Mouse (Mus musculus) forebrain, embryonic 11.5 days (tissue): ENCODE results near the gene Dnase2a. TPM values are rescaled to one million over a fixed set of nuclear protein-coding genes. Genes with fewer than 3 reads are reported as not detected.

Experiments used
- ATAC-seq: fragments of 200-750 bp; cut with Nextera tagmentation; replicated peaks from 2 replicates; pipeline ENCODE4 v1.8.0; 2017; ENCODE audit warnings: moderate TSS enrichment; ENCODE audit not compliant: low FRiP score
- DNase-seq: peaks from one replicate; pipeline ENCODE4 v3.0.0-alpha.2; 2017; ENCODE audit warnings: low spot score
- H3K27ac ChIP-seq: fragments of 300-500 bp; sonication (generic); 2 replicates; pipeline ENCODE4 v1.5.1; 2014; ENCODE audit warnings: low read depth, low read length
- H3K27me3 ChIP-seq: fragments of 300-500 bp; sonication (generic); 2 replicates; pipeline ENCODE4 v1.6.1; 2014; ENCODE audit warnings: mild to moderate bottlenecking, low read length, mixed read lengths; ENCODE audit not compliant: control insufficient read depth, insufficient read depth
- H3K36me3 ChIP-seq: fragments of 300-500 bp; sonication (generic); 2 replicates; pipeline ENCODE4 v1.6.1; 2014; ENCODE audit warnings: mild to moderate bottlenecking, low read length, moderate library complexity, mixed read lengths; ENCODE audit not compliant: control insufficient read depth, insufficient read depth
- H3K4me1 ChIP-seq: fragments of 300-500 bp; sonication (generic); replicated peaks from 2 replicates; pipeline ENCODE4 v1.6.1; 2014; ENCODE audit warnings: low read length, mixed read lengths; ENCODE audit not compliant: control insufficient read depth, insufficient read depth
- H3K4me2 ChIP-seq: fragments of 300-500 bp; sonication (generic); 2 replicates; pipeline ENCODE4 v1.6.1; 2014; ENCODE audit warnings: low read depth, mild to moderate bottlenecking, low read length, moderate library complexity, mixed read lengths; ENCODE audit not compliant: severe bottlenecking
- H3K4me3 ChIP-seq: fragments of 300-500 bp; sonication (generic); 2 replicates; pipeline ENCODE4 v1.5.1; 2014; ENCODE audit warnings: low read depth, low read length
- H3K9ac ChIP-seq: fragments of 300-500 bp; sonication (generic); 2 replicates; pipeline ENCODE4 v1.6.1; 2014; ENCODE audit warnings: low read length
- H3K9me3 ChIP-seq: fragments of 300-500 bp; sonication (generic); 2 replicates; pipeline ENCODE4 v1.6.1; 2016; ENCODE audit warnings: low read length, mixed read lengths; ENCODE audit not compliant: control insufficient read depth
- WGBS: fragments of 180-500 bp; shearing (Covaris S2); extraction: QIAGEN DNeasy Blood & Tissue Kit; methylation state at CpG from one replicate; pipeline ENCODE4 v1.1.7; 2014; 5-methylcytosine and 5-hydroxymethylcytosine counted together
- polyA plus RNA-seq: library from polyadenylated mRNA; unstranded; fragments of >200 nt; fragmentation: Nextera tagmentation; extraction: Ambion mirVana; gene quantifications from 2 replicates; pipeline ENCODE4 v1.2.1, GENCODE M21; 2014

Gene Dnase2a
- polyA plus RNA-seq, 1 experiment from 2014 or later: 7.2 TPM

DNA sequence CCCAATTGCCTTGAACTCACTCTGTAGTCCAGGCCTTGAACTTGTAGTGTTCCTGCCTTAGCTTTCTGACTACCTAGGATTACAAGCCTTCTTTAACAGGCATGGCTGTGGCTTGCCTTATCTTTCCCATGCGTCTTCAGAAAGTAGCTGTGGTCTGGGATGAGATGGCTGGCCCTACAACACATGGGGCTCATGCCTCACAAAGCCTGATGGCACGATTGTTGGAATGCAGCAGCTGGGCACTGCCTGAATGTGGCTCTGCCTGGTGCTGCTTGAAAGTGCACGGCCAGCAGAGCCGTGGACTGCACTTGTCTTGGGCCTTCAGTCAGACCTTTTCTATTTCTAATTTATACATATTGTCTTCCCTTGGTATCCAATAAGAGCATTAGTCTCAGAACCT is 23.6 kb upstream of the Dnase2a start:
- no peak overlapping the region for H3K27ac ChIP-seq
- no peaks in the 10 kb centered on the region for H3K4me1 ChIP-seq
- H3K36me3 ChIP-seq: no peaks in the 10 kb centered on the region; the same call in 1 of the 2 replicates
- H3K9me3 ChIP-seq: no peaks in the 10 kb centered on the region
- 88% methylated on average over 4 of the region's 4 CpGs for WGBS
- H3K27me3 ChIP-seq: no peaks in the 10 kb centered on the region
- ATAC-seq: no peak
- no peak for DNase-seq
- H3K4me2 ChIP-seq: no peak overlapping the region
- no peak overlapping the region for H3K9ac ChIP-seq
- no peak overlapping the region for H3K4me3 ChIP-seq

DNA sequence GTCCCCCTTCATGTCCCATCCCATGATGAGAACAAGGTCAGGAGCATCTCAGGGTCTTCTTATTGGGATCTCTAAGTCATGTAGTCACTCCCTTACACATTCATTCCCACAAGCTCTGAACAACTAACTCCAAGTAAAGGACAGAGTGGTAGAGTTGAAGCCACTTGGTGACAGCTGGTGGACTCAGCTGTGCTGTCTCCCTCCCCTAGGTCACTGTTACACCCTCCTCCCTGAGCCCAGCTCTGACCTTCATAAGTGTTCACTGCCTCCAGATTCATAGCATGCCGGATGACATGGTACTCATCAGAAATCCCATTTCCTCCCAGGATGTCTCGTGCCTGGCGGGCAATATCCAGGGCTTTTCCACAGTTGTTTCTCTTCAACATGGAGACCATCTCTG is 20.1 kb upstream of the Dnase2a start:
- Histone ChIP-seq H3K27me3 (no peaks in the 10 kb centered on the region), H3K4me3 (no peak overlapping the region), H3K9ac (no peak overlapping the region), H3K9me3 (no peaks in the 10 kb centered on the region), H3K4me1 (peaks cover 5% of the 10 kb centered on the region; the same call in 1 of the 2 replicates), H3K4me2 (no peak overlapping the region), H3K36me3 (no peaks in the 10 kb centered on the region; the same call in 1 of the 2 replicates), H3K27ac (no peak overlapping the region)
- ATAC-seq (no peak), DNase-seq (no peak)
- WGBS: 96% methylated on average over 3 of the region's 3 CpGs

DNA sequence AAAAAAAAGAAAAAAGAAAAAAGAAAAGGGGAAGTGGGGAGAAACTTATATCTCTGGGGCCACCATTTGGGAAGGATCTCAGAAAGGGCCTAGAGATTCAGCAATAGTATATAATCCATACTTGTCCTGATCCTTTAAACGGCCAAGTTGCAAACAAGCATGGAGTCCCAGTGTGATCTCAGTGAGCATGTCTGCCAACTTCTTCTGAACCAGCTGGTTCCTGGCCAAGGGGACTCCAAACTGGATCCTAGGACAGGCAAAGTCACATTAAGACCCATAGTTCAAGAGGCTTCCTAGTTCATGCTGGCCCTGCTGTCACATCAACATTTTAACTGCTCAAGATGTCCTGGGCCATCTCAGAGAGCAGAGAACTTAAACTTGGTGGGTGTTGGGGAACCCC is 19.2 kb upstream of the Dnase2a start:
- DNase-seq (no peak), ATAC-seq (no peak)
- no peaks in the 10 kb centered on the region for H3K9me3 ChIP-seq
- no peaks in the 10 kb centered on the region; the same call in 1 of the 2 replicates for H3K36me3 ChIP-seq
- H3K9ac ChIP-seq: no peak overlapping the region
- H3K27me3 ChIP-seq: no peaks in the 10 kb centered on the region
- no peak overlapping the region for H3K27ac ChIP-seq
- H3K4me2 ChIP-seq: no peak overlapping the region
- WGBS: 97% methylated on average over 1 of the region's 1 CpGs
- H3K4me1 ChIP-seq: peaks cover 5% of the 10 kb centered on the region; the same call in 1 of the 2 replicates
- no peak overlapping the region for H3K4me3 ChIP-seq

DNA sequence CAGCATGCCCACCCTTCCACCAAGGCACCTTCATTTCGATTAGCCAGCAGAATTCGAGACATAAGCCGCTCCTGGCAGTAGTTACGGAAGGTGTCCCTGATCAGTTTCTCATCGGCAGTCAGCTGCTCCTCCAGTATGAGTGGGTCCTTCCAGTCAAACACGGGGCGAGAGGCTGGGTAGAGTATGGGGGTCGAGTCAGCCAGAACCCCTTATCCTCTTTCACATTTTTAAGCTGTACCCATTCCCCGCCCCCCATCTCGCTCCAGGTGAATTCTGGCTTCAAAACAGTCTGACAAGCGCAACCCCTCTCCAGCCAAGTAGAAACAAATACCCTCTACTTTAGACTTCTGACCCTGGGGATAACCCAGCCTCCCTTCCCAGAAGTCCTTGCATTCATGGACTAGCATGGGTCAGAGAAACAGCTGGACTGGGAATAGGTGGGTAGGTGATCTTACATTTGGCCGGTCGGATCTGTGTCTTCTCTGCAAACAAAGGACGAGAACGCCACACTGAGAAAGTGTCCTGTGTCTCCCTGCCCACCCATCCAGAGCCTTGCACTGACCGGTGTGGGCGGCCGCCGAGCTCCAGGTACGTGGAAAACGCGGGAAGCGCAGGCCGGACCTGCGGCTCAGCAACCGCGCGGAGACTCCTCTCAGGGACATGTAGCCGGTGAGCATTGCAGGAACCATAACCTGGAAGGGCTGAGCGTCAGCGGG is 15.2 kb upstream of the Dnase2a start:
- peak overlapping the region; percentile 91 for H3K4me2 ChIP-seq
- H3K27ac ChIP-seq: no peak overlapping the region
- peak overlapping the region; percentile 62 for H3K4me3 ChIP-seq
- no peaks in the 10 kb centered on the region for H3K9me3 ChIP-seq
- no peaks in the 10 kb centered on the region; the same call in 1 of the 2 replicates for H3K36me3 ChIP-seq
- peak; percentile 64 for DNase-seq
- WGBS: 15% methylated on average over 31 of the region's 31 CpGs
- peak overlapping the region; percentile 72 for H3K9ac ChIP-seq
- ATAC-seq: peak; percentile 51; the same call in 1 of the 2 replicates
- H3K4me1 ChIP-seq: peaks cover 5% of the 10 kb centered on the region; the same call in 1 of the 2 replicates
- H3K27me3 ChIP-seq: no peaks in the 10 kb centered on the region

DNA sequence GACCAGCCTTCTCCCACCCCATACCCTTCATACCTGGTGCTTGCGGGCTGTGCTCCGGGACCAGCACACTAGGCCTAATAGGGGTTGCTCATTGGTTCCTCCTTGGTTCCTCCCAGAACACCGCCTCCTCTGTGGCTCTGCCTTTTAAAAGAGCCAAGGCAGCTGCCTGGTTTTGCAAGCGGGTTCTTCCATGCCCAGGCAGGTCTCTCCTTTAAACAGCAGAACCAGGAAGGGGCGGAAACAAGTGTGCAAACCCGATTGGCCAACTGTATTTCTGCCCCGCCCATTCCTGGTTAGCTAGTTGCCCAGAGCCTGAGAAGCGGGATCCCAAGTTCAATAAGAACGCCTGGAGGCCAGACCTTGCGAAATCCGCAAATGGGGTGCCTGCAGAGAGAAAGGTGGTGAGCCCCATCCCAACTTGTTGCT is 14.6 kb upstream of the Dnase2a start, which contains the start of gene Gcdh:
Gene Gcdh, minus strand, starts transcription at position 213 of the 426 bp plus-strand sequence.
- H3K9me3 ChIP-seq: no peaks in the 10 kb centered on the region
- ATAC-seq: peak; percentile 94
- H3K4me1 ChIP-seq: peaks cover 5% of the 10 kb centered on the region; the same call in 1 of the 2 replicates
- H3K27ac ChIP-seq: no peak within 1 kb of the TSS
- H3K9ac ChIP-seq: peak within 1 kb of the TSS; percentile 72
- peak within 1 kb of the TSS; percentile 91 for H3K4me2 ChIP-seq
- H3K36me3 ChIP-seq: no peaks in the 10 kb centered on the region; the same call in 1 of the 2 replicates
- H3K27me3 ChIP-seq: no peaks in the 10 kb centered on the region
- DNase-seq: peak; percentile 91
- WGBS: under 1% methylated on average over 11 of the region's 11 CpGs
- peak within 1 kb of the TSS; percentile 62 for H3K4me3 ChIP-seq

DNA sequence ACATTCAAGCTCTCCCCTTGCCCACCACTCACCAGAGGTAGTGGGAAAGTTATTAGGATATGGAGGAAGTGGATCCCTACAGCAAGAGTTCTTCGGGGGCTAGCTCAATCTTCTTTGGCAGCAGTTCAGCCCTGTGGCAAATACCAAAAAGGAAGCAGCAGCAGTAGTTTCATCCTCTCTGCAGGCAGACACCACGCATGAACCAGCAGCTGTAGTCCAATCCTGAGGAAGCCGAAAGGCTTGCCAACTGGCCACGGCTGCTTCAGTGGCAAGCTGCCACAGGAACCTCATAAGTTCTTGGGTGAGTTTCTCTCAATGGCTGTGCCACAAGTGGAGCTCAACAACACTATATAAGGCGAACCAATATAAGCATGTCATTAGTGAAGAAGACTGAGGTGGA is 12.4 kb upstream of the Dnase2a start:
- no peaks in the 10 kb centered on the region for H3K27me3 ChIP-seq
- no peaks in the 10 kb centered on the region for H3K9me3 ChIP-seq
- no peak overlapping the region for H3K4me2 ChIP-seq
- H3K4me1 ChIP-seq: peaks cover 5% of the 10 kb centered on the region; the same call in 1 of the 2 replicates
- DNase-seq: no peak
- no peaks in the 10 kb centered on the region for H3K36me3 ChIP-seq
- WGBS: 91% methylated on average over 5 of the region's 5 CpGs
- ATAC-seq: no peak
- H3K9ac ChIP-seq: no peak overlapping the region
- H3K4me3 ChIP-seq: no peak overlapping the region
- H3K27ac ChIP-seq: no peak overlapping the region

DNA sequence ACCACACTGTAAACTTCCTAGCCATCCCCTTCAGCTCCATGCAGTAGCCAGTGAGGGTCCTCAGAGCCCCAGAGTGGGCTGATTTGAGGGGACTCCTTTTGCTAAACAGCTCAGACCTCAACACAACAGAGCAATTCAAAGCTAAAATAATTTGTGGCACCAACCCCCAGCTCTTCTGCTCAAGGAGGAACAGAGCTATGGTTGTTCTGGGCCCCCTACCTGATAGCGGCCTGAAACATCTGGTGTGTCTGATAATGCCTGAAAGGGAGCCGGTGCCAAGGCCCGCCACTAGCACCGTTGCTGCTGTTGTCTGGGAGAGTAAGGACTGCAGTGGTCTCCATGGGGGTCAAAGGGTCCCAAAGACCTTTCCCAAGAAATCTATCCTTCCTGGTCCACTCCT is 7.3 kb upstream of the Dnase2a start:
- no peak for ATAC-seq
- WGBS: 78% methylated on average over 4 of the region's 4 CpGs
- H3K27ac ChIP-seq: no peak overlapping the region
- H3K4me3 ChIP-seq: no peak overlapping the region
- no peak for DNase-seq
- H3K9me3 ChIP-seq: no peaks in the 10 kb centered on the region
- no peak overlapping the region for H3K9ac ChIP-seq
- no peak overlapping the region for H3K4me2 ChIP-seq
- H3K27me3 ChIP-seq: peaks cover 2% of the 10 kb centered on the region; the same call in 1 of the 2 replicates
- H3K36me3 ChIP-seq: no peaks in the 10 kb centered on the region
- H3K4me1 ChIP-seq: peaks cover 2% of the 10 kb centered on the region; the same call in 1 of the 2 replicates

DNA sequence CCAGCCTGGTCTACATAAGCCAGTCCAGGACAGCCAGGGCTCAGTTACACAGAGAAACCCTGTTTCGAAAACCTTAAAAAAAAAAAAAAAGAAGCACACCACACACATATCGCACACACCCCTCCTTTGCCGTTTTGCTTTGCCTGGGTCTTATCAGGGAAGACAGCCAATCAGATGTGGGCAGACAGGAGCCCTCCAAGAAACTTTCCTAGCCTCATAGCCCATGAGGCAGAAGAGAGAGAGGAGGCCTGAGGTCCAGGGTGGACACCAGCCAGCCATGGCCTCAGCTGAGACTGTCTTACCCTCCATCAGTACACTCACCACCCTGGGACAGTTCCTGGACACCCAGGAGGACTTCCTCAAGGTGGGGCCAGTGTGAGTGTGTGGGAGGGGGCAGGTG is 6.6 kb upstream of the Dnase2a start, which contains the start of gene Klf1:
Gene Klf1, plus strand, starts transcription at position 177 of the 400 bp plus-strand sequence.
- Histone ChIP-seq H3K4me2 (peak within 1 kb of the TSS; percentile 97), H3K36me3 (no peaks in the 10 kb centered on the region), H3K9ac (peak within 1 kb of the TSS; percentile 78), H3K27ac (no peak within 1 kb of the TSS; the same call in 1 of the 2 replicates), H3K4me3 (peak within 1 kb of the TSS; percentile 55), H3K9me3 (no peaks in the 10 kb centered on the region), H3K4me1 (peaks cover 2% of the 10 kb centered on the region; the same call in 1 of the 2 replicates), H3K27me3 (peaks cover 2% of the 10 kb centered on the region; the same call in 1 of the 2 replicates)
- DNase-seq (no peak), ATAC-seq (no peak)
- WGBS: 77% methylated on average over 3 of the region's 3 CpGs
